ENCODE assay signal across 30 mouse cellular contexts in genomic region chr2:75329598-75329997, GRCm38 (mm10).
"Had no signal": no experiment of that assay in that cellular context is flagged by ENCODE, and none has a peak within 500 bp of the region (broad histone marks: within the 10 kb centered on the region; RNA-seq: fewer than 3 reads in every experiment).

No protein-coding gene starts in this region.

- H3K4me2 ChIP-seq: limb, embryonic 12.5 days; limb, embryonic 13.5 days; limb, embryonic 15.5 days; liver, embryonic 11.5 days; liver, embryonic 12.5 days; liver, embryonic 13.5 days; liver, embryonic 15.5 days; lung, embryonic 14.5 days; lung, embryonic 15.5 days; midbrain, embryonic 11.5 days; midbrain, embryonic 12.5 days; midbrain, embryonic 13.5 days had no signal

- H3K36me3 ChIP-seq: limb, embryonic 10.5 days; limb, embryonic 12.5 days; limb, embryonic 13.5 days; limb, embryonic 15.5 days; liver, embryonic 12.5 days; liver, embryonic 13.5 days; liver, embryonic 15.5 days; lung, embryonic 15.5 days; midbrain, embryonic 10.5 days; midbrain, embryonic 12.5 days; midbrain, embryonic 13.5 days had no signal

- H3K9me3 ChIP-seq: limb, embryonic 10.5 days; limb, embryonic 12.5 days; limb, embryonic 13.5 days; limb, embryonic 15.5 days; liver, embryonic 12.5 days; liver, embryonic 13.5 days; liver, embryonic 15.5 days; lung, embryonic 15.5 days; megakaryocyte, embryonic 14.5 days; midbrain, embryonic 10.5 days; midbrain, embryonic 12.5 days; midbrain, embryonic 13.5 days had no signal

- H3K27me3 ChIP-seq: limb, embryonic 12.5 days; limb, embryonic 13.5 days; liver, embryonic 12.5 days; liver, embryonic 13.5 days; liver, embryonic 15.5 days; lung, embryonic 15.5 days; megakaryocyte, embryonic 14.5 days; midbrain, embryonic 12.5 days; midbrain, embryonic 13.5 days had no signal

- H3K9ac ChIP-seq: limb, embryonic 12.5 days; limb, embryonic 13.5 days; limb, embryonic 15.5 days; liver, embryonic 12.5 days; liver, embryonic 13.5 days; liver, embryonic 14.5 days; liver, embryonic 15.5 days; liver, postnatal 0 days; lung, embryonic 14.5 days; lung, embryonic 15.5 days; midbrain, embryonic 12.5 days; midbrain, embryonic 13.5 days had no signal

- H3K4me3 ChIP-seq: limb, embryonic 10.5 days; limb, embryonic 12.5 days; limb, embryonic 13.5 days; limb, embryonic 15.5 days; liver, embryonic 12.5 days; liver, embryonic 13.5 days; liver, embryonic 15.5 days; lung, embryonic 15.5 days; megakaryocyte, embryonic 14.5 days; midbrain, embryonic 10.5 days; midbrain, embryonic 12.5 days; midbrain, embryonic 13.5 days; myocyte had no signal

- DNase-seq: left cerebral cortex, postnatal 4 days; liver; liver, embryonic 13.5 days; liver, postnatal 0 days; lung, adult 18-20 months; lung, adult 2 months; lung, embryonic 14.5 days; lung, postnatal 10 days; lung, postnatal 14 days; lung, postnatal 36 days; lung, postnatal 4 days; midbrain, embryonic 14.5 days had no signal

- ATAC-seq: liver, embryonic 12.5 days; liver, postnatal 0 days; lung, postnatal 0 days; midbrain, embryonic 13.5 days; midbrain, embryonic 16.5 days had no signal

- H3K4me1 ChIP-seq: liver, embryonic 12.5 days; liver, embryonic 13.5 days; liver, embryonic 15.5 days; lung, embryonic 15.5 days; megakaryocyte, embryonic 14.5 days; midbrain, embryonic 10.5 days; midbrain, embryonic 12.5 days; midbrain, embryonic 13.5 days had no signal

- H3K27ac ChIP-seq: limb, embryonic 10.5 days; limb, embryonic 12.5 days; limb, embryonic 13.5 days; limb, embryonic 15.5 days; liver, embryonic 12.5 days; liver, embryonic 13.5 days; liver, embryonic 14.5 days; liver, embryonic 15.5 days; lung, embryonic 15.5 days; macrophage; midbrain, embryonic 10.5 days; midbrain, embryonic 12.5 days; midbrain, embryonic 13.5 days had no signal
